Mouse (Mus musculus) cerebellum, adult 2 months (tissue): ENCODE data around the gene Mutyh.

ENCODE experiments used
- CTCF ChIP-seq: fragments of 200-500 bp; IDR thresholded peaks from 2 replicates; pipeline ENCODE4 v1.5.1; 2011; ENCODE audit warnings: low read depth, mild to moderate bottlenecking, control low read depth, low read length, moderate library complexity, borderline replicate concordance; ENCODE audit not compliant: insufficient read depth
- POLR2A ChIP-seq: fragments of 200-500 bp; IDR thresholded peaks from 2 replicates; pipeline ENCODE4 v1.6.1; 2011; ENCODE audit warnings: low read length, control low read depth, borderline replicate concordance; ENCODE audit not compliant: insufficient read depth

DNA sequence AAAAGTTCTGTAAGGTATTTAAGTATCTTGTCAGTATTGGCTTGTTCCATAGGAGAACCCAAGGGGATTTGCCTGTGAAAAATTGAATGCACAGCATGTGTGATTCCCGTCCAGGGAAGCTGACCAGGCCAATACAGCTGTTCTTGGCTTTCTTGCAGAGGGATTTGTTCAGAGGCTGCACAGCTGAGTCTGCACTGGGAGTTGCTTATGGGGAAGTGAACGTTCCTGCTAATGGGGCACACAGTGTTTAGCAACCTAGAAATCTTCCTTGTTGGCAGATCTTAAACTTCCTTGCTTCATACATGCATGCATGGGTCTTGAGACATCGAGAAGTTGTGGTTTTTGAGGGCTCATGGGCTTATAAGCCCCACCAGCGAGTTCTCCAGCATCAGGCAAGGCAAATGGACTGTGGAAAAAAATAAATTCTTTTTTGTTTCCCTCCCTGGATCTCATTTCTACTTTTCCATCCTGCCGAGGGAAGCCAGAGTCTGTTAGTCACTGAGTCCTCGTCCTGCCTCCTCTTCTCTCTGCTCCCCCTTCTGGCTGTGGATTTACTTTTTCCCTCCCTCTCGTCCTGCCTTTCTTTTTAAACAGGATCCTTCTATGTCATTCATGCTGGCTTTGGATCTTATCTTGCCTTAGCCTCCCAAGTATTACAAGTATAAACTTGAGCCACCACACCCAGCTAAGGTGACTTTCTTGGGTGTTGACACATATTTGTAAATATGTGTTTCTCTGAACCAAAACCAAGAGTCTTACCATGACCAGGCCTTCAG lies 19.4 kb upstream of the Mutyh start:
- no peak for TF ChIP-seq CTCF
- no peak for TF ChIP-seq POLR2A
